Mouse (Mus musculus): Measurements from ENCODE around the gene S100a16.
A peak's percentile ranks its signal among the peaks of the same experiment; 100 is the strongest.

S100a16 gene

DNA sequence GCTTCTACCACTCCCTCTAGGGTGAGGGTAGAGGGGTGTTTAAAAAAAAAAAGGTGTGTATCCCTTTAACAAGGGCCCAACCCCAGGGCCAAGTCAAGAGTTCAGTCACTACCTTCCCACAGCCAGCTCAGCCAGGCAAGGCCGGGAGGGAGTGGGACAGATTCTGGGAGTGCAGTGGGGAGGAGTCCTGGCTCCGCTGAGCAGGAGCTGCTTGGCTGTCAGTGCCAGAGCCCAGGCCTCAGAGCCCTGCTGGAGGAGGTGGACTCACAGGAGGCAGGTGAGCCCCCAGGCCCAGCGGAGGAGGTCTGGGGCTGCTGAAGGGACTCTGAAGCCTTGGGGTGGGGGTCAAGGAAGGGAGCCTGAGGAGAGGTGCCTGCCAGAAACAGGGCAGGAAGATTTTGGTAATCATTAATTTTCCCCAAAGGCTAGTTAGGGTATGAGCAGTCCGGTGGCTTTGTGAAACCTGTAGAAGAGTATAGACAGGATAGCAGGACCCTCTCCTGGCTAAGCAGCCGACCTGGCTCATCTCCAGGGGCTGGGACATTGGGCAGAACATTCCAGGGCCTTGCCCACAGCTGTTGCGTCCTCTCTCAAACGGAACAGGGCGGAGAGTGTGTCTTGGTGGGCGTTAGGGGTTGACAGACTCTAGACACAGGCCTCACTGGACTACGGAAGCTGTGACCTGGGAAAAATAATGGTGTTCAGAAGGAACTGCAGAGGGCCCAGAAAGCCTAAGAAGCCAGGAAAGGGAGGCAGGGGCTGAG is at the start of gene S100a16:
TSS of gene S100a16 (plus strand) at position 114 of the 764 bp plus-strand sequence.
- peak; percentile 88 for DNase-seq (ENCODE audit: low spot score)

DNA sequence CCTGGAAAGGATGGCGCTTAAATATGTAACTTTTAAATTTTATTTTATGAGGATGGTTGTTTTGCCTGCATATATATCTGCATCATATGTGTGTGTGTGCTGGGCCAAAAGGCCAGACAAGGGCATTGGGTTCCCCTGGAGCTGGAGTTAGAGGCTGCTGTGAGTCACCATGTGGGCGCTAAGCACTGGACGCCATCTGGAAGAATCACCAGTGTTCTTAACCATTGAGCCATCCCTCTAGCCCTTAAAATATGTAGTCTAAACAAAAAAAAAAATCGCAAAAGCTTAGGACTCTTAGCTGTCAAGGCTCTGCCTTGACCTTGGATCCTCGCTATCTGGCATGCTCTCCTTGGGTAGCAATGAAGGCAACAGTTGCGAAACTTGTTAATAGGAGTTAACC is 48.5 kb upstream of the S100a16 start:
- no peak for DNase-seq (ENCODE audit: low spot score)

DNA sequence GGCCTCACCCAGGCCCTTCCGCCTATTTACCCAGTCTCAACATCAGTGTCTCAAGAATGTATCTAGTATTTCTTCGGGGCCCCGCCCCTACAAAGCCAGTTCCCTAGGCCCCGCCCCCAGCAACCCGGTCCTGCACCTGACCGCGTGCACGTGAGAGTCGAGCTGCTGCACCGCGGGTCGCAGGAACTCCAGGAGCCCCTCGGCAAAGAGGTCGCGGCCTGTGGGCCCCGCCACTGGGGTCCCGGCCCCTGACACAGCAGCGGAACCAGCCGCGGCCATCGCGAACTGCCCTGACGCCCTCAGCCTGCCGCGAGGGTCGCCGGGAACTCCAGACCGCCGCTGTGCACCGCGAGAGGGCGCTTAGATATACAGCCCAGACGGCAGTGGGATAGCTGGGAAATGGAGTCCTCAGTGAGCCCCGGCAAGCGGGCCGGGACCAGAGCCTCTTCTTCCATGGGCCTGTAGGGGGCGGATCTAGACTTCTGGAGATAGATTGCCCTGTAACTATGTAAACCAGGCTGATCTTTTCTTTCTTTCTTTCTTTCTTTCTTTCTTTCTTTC is 46.3 kb upstream of the S100a16 start, which contains the start of gene Snapin:
TSS of gene Snapin (minus strand) at position 338 of the 561 bp plus-strand sequence.
- DNase-seq (ENCODE audit: low spot score): peak; percentile 97

DNA sequence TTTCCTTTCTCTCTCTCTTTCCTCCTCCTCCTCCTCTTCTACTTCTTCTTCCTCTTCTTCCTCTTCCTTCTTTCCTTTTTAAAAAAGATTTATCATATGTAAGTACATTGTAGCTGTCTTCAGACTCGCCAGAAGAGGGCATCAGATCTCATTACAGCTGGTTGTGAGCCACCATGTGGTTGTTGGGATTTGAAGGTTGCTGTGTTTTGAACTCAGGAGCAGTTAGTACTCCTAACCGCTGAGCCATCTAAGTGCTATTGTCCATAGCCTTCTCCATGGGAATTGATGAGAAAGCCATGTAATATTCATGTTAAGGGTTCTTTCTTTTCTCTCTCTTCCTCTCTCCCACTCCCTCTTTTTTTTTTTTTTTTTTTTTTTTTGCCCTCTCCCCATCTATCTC is 45.7 kb upstream of the S100a16 start:
- peak; percentile 35 for DNase-seq (ENCODE audit: low spot score)

DNA sequence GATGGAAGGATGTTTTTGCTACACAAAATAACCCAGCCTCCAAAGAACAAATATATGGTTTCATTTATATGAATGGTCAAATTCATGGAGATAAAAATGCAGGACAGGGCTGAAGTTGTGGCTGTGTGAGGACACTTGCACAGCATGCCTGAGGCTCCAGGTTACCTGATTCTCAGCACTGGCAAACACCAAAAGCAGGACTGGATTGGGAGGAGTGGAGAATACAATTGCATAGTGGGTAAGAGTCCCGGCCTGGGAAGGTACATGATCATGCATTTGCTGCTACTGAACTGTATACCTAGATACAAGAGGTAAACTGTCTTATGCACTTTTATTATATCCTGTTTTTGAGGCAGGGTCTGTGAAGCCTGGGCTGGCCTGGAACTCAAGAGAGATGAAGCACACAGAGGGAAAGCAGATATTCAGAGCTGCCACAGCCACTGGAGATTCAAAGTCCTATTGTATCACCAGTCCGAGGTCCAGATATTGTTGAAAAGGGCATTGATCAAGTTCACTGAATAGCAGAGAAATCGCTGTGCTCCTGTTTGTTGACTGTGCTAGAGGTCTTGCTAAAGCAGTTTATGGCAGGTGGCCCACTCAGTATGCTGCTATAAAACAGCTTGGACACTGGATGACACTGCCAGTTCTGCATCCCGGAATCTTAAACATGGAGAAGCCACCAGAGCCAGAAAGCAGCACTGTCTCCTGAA is 43.1 kb upstream of the S100a16 start:
- DNase-seq (ENCODE audit: low spot score): no peak

DNA sequence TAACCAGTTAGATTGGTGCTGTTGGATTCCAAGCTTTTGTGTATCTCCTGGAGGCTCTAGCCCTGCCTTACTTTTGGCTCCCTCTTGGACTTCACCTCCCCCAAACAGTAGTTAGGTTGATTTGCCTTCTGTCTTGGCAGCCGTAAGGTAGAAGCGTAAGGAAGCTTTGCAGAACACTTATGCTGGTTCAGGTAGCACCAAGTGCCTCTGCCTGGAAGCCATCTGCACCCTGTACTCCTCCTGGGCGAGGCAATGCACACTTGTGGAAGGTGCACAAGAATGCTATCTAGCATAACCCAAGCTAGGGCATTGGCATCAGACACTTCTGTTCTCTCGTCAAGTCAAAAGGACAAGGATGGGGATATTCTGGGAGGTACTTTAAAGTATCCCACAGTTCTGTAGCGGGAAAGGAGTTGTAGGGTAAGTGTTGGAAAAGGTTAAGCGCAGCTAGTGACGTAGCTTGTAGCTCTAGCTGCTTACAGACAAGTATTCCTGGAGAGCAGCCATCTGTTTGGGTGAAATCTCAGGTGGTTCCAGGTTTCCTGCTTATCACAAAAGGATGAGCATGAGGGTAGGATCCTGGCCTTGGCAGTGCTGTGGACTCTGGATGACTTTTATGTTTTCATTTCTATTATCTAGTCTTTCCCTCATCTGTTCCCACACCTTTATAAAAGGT is 41.1 kb upstream of the S100a16 start:
- no peak for DNase-seq (ENCODE audit: low spot score)

DNA sequence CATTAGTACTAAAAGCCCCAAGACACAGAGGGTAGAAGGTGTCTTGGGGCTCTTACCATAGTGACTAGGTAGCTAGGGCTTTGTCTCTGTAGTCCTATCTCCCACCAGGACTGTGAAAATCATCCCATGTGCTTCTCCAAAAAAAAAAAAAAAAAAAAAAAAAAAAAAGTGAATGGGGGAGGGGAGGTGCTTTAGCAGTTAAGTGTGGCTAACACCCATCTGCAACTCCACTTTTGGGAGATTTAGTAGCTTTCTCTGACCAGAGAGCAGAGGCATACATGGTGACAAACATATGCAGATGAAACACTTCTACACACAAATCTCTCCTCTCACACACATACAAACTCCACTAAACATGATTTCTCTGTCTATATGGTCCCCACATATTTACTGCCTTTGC is 39.5 kb upstream of the S100a16 start:
- DNase-seq (ENCODE audit: low spot score): no peak

DNA sequence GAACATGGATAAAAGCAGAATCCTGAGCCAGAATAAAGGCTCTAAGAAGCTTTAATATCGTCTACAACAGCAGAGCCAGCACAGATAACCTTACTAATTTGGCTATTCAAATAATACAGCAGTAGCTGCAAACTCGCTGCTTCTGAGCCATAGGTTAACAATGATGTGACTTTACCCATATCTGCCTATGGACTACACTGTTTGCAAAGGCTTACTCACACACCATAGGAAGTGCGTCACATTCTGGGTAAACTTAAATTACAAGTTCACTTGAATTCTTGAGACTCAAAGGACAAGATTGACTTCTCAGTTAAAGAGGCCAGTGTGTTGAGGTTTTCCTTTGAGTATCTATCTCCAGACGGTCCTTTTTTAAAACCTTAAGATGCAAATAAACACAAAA is 33.6 kb upstream of the S100a16 start:
- DNase-seq (ENCODE audit: low spot score): no peak

DNA sequence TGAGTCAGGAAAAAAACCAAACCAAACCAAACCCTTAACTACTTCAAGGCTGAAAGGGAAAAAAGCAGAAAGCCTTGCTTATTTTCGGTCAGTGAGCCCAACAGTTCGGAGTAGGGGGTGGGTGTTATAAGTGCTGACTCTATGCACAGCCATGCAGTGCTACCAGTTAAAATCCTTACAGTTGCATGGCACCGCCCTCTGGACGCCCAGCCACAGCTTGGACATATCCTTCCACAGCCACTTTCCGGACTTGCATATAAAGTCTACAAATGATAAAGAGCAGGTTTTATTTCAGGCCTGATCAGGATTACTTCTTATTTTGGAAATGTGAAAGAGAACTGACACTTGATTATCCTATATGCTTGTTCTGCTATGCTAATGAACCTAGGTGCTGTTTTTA is 31.8 kb upstream of the S100a16 start:
- DNase-seq (ENCODE audit: low spot score): no peak

DNA sequence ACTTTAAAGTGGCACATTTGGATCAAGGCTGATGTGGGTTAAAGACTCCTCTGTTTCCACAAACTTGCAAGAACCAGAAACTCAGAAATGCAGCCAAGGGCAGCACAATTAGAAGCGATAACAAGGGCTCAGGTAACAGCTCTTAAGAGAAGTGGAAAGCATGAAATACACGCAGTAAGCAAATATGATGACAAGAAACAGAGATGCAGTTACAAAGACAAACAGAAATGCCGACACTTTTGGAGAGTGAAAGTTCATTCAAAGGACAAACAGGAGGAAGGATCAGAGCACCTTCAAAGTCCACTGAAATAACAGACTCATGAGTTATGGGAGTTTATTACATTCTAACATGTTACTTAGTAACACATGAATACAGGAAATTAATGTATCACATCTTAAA is 30.7 kb upstream of the S100a16 start:
- DNase-seq (ENCODE audit: low spot score): no peak

DNA sequence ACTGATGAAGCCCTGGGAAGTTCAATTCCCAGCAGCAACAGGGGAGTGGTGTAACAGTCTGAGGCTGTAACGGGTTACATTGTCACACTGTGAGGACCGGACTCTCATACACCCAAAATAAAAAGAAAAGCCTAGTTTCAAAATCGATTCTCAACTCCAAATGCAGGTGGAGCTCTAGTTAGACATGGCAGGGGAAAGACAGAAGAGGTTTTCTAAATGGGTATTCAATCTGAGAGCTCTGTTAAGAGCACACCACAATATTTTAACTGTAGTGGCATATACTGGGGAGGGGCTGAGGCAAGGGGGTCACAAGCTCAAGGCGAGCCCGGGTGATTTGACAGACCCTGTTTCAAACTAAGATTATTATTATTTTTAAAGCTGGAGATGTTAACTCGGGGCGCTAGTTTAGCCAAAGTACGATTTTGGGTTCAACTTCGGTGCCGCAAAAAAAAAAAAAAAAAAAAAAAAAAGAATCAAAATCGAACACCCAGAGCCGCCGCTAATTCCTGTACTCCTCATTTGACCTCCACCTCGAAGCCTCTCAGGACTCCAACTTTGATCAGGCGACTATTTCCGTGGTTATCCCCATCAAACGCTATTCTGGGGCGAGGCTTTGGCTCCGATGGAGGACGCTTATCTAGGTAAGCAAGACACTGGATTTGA is 28.6 kb upstream of the S100a16 start:
- no peak for DNase-seq (ENCODE audit: low spot score)

DNA sequence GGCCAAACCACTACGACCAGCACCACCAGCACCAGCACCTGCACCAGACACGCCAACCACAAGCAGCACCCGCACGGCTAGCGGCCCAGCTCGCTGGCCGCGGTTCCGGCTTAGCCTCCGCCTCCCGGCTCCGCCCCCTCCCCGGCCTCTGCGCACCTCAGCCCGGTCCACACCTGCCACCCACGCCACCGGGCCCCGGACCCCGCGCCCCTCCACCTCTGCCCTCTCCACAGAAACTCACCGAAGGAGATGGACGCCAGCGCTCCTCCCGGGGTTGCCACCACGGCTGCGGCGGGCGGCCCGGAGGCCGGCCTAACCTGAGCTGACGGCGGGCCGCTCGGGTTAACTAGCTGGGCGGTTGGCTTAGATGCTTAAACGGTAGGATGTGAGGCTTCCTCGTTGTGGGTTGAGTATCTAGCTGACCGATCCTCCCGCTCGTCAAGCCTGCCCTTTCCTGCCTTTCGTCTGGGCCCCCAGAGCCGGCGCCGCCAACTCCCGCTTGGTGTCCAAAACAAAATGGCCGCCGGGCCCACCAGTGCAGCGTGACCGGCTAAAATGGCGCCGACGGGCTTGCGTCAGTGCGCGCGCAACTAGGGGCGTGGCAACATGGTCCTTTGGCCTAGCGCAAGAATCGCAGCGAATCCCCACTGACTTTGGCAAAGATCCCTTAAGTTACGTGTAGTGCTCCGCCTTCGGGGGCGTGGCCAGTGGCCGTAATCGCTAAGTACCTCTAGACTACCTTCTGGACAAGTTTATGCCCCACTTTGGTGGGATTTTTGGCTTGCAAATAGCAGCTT is 27.9 kb upstream of the S100a16 start, which contains the start of gene Chtop:
TSS of gene Chtop (minus strand) at position 549 of the 797 bp plus-strand sequence.
- peak; percentile 100 for DNase-seq (ENCODE audit: low spot score)

DNA sequence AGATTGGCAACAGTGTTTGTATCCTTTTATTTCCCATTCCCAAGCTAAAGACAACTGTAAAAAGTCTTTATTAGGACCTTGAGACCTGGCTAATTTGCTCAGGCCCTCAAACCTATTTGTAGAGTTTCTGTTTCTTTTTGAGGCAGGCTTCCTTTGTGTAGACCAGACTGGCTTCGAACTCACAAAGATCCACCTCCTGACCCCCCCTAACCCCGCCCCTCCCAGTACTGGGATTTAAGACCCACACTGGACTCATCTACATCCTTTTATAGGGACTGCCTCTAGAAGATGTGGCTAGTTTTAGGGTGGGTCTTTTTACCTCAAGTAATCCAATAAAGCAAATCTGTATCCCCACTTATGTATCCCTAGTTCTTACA is 27.3 kb upstream of the S100a16 start:
- no peak for DNase-seq (ENCODE audit: low spot score)

DNA sequence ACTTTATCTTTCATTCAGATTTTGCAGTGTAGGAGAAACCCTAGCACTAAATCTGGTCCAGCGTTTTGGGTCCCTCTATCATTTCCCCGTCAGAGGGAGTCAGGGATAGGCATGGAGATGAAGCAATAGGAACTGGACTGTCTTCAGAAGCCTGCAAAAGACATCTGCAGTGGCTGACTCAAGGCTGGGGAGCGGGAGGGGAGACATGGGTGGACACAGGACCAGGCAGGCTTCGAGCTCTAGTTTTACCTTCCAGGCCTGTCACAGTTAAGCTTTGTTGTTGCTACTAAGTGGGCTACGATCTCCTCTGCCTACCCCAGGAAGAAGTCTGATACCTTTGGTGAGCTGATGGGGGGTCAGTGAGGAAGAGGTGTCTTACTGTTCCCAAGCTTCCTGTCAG is 24.8 kb upstream of the S100a16 start:
- no peak for DNase-seq (ENCODE audit: low spot score)

DNA sequence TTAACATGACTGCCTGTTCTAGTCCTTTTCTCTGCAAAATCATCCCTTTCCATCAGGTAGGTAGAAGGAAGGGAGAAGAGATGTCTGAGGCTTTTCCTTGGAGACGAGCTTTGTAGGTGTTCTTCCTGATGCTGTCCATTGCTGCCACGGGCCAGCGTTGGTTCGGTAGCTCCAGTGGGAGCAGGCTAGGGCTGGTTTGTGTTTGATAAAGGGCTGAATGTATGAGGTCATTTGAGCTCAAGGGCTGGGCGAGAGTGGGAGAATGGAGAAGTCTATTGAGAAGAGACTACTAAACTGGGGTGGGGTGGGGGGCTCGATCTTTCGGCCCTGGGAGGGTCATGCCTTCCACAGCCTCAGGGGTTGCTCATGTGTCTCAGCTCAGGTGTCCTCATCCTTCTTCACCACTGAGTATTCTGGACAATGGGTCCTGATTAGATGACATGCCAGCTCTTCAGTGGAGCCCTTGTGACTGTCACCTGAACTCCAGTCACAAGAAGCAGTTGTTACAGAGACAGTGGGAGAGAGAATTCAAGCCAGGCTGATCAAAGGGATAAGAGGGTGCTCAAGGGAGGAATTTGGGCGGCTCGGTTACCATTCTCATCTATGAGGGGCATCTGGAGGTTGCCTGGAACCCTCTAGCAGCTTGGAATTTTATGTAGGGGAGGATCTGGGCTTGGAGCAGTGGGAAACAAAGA is 24.0 kb upstream of the S100a16 start:
- DNase-seq (ENCODE audit: low spot score): no peak

DNA sequence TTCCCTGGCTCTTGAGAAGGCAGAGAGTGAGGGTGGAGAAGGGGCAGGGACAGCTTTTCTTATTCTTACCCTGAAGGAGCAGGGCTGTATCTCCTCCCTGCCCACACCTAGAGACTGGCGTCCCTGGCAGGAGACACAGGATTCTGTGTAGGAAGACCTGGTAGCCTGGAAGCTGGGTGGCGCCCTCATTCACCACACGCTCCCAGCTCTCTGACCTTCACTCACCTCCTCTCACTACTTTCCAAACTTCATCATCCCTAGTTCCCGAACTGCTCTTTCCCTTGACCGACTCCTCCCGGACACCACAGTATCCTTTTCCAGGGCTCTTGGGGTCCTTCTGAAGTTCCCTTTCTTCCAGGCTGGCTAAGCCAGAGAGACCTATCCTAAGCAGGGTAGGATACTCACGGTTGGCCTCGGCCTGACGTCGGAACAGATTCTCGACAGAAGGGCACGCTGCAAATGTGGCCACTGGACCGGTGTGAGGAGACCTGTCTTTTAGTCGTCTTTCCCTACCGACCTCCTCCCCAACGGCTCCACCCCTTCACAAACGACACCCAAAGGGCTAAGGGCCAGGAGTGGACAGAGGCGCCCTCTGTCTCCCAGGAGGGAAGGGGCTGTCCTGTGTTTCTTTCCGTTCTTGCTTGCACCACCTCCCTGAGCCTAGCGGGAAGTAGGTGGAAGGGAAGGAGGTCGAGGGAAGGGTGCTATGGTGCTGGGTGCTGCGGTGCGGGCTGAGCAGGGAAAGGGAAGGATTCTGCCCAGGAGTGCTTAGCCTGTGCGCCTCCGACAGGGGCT is 23.1 kb upstream of the S100a16 start, which contains the start of the genes S100a1 and S100a13:
TSS of gene S100a1 (minus strand) at position 597 of the 795 bp plus-strand sequence.
TSS of gene S100a13 (plus strand) at position 640 of the 795 bp plus-strand sequence.
- peak; percentile 82 for DNase-seq (ENCODE audit: low spot score)

DNA sequence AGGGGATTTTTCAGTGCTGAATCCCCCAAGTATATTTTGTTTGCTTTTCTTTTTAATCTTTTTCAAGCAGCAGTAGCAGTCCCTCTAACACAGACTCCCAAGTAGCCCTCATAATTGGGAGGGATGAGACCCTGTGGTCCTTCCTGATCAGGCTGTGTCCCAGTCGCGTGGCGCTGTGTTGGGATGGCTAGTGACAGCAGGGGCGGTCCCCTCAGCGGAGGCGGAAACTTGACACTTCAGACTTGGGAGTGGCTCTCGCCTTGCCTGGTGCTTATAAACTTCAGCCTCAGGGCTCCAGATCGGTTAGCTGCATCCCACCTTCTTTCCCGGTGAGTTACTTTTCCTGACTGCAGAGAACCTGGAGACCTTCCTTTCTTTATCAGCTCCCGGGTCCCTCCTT is 22.4 kb upstream of the S100a16 start:
- peak; percentile 71 for DNase-seq (ENCODE audit: low spot score)

DNA sequence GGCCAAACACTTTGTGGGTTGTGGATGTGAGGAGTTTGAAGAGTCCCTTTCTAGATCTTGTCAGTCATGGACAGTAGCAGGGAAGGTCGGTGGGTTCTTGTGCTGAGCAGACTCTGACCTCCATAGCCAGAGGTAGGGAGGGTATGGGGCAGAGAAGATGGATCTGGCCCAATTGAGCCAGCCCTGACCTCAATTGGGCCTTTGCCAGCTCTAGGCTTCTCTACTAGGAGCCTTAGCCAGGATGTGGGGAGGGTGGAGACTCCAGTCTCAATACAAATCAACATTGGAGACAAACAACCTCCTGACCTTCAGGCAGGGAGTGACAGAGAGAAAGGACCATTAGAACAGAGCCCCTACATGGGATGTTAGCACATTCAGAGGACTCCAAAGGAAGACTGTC is 21.8 kb upstream of the S100a16 start:
- peak; percentile 34 for DNase-seq (ENCODE audit: low spot score)

DNA sequence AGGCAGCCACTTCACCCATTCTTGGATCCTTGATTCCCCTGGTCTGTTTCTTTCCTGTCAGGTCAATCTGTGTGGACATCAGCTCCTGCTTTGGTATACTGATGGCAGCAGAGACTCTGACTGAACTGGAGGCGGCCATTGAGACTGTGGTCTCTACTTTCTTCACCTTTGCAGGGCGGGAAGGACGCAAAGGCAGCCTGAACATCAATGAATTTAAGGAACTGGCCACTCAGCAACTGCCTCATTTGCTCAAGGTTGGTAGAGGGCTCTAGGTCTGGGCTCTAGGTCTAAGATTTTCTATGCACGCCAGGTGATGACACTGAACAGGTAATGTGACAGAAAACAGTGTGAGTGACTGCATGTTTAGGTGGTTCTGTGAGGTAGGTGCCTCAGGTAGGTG is 21.3 kb upstream of the S100a16 start:
- no peak for DNase-seq (ENCODE audit: low spot score)

DNA sequence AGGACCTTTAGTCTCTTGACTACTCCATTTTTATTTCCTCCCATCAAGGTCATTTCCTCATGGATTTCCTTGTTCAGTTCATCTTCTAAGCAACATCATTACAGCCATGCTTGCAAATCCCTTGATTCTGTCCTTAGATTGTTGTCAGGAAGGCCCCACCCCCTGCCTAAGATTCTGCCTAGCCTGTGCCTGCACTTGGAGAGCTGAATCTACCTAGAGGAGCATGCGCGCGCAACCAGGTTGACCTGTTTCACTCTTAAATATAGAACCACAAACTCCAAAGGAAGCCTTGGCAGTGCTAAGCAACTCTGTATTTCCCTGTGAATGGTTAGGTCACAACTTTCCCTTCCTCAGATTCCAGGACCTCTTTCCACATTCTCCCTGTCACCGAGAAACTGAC is 19.3 kb upstream of the S100a16 start:
- no peak for DNase-seq (ENCODE audit: low spot score)

Measured in urinary bladder, postnatal 14 days (tissue).